Mouse (Mus musculus): Measurements from ENCODE around the gene Emc1. TPM values are rescaled to one million over a fixed set of nuclear protein-coding genes. Genes with fewer than 3 reads are reported as not detected.
A peak's percentile ranks its signal among the peaks of the same experiment; 100 is the strongest.

Emc1 gene
- polyA plus RNA-seq, 1 experiment from 2014 or later: 7.9 TPM

- ATAC-seq: no peak
- no peak overlapping the region for H3K27ac ChIP-seq (ENCODE audit: low read depth, low read length)
- no peak overlapping the region for H3K9ac ChIP-seq (ENCODE audit: low read depth, low read length)
- H3K4me2 ChIP-seq (replicated peaks; ENCODE audit: low read depth): no peak overlapping the region
- 77% methylated on average over 14 of the region's 14 CpGs for whole genome bisulfite sequencing
- no peaks in the 10 kb centered on the region for H3K4me1 ChIP-seq (replicated peaks; ENCODE audit: control insufficient read depth, insufficient read depth, low read length)
- peak; percentile 17; the same call in 1 of the 2 replicates for TF ChIP-seq CTCF (IDR thresholded peaks at IDR 0.05; ENCODE audit: low read depth)
- H3K9me3 ChIP-seq (ENCODE audit: control insufficient read depth): no peaks in the 10 kb centered on the region
- peaks cover 97% of the 10 kb centered on the region for H3K36me3 ChIP-seq (ENCODE audit: control insufficient read depth, insufficient read depth)
- no peak overlapping the region for H3K4me3 ChIP-seq (ENCODE audit: low read depth, low read length)
- no peaks in the 10 kb centered on the region for H3K27me3 ChIP-seq (replicated peaks; ENCODE audit: control insufficient read depth, insufficient read depth, low read length)
Observed at GRCm38 (mm10) chr4:139403214-139403613, 50.8 kb downstream of the Emc1 start.

- H3K27me3 ChIP-seq (replicated peaks; ENCODE audit: control insufficient read depth, insufficient read depth, low read length): no peaks in the 10 kb centered on the region
- H3K4me1 ChIP-seq (replicated peaks; ENCODE audit: control insufficient read depth, insufficient read depth, low read length): no peaks in the 10 kb centered on the region
- H3K4me2 ChIP-seq (replicated peaks; ENCODE audit: low read depth): no peak overlapping the region
- H3K9me3 ChIP-seq (ENCODE audit: control insufficient read depth): no peaks in the 10 kb centered on the region
- H3K4me3 ChIP-seq (ENCODE audit: low read depth, low read length): no peak overlapping the region
- H3K36me3 ChIP-seq (ENCODE audit: control insufficient read depth, insufficient read depth): peaks cover 98% of the 10 kb centered on the region
- WGBS: 90% methylated on average over 3 of the region's 3 CpGs
- ATAC-seq: no peak
- TF ChIP-seq CTCF (IDR thresholded peaks at IDR 0.05; ENCODE audit: low read depth): no peak
- no peak overlapping the region for H3K9ac ChIP-seq (ENCODE audit: low read depth, low read length)
- no peak overlapping the region for H3K27ac ChIP-seq (ENCODE audit: low read depth, low read length)
Observed at GRCm38 (mm10) chr4:139411351-139411750, 59.0 kb downstream of the Emc1 start.

DNA sequence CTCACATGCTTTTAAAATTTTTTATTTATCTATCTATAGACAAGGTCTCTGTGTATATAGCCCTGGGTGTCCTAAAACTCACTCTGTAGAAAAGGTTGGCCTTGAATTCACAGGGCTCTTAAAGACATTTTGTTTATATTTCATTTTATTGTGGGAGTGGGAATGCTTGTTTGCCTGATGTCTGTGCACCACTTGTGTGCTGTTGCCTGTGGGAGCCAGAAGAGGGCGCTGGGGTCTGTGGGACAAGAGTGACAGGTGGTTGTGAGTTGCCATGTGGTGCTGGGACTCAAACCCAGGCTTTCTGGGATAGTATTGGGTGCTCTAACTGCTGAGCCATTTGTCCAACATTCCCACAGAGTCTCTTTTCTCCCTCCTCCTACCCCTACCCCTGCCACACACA is 65.5 kb downstream of the Emc1 start:
- Histone ChIP-seq H3K9ac (ENCODE audit: low read depth, low read length) (no peak overlapping the region), H3K4me1 (replicated peaks; ENCODE audit: control insufficient read depth, insufficient read depth, low read length) (no peaks in the 10 kb centered on the region), H3K36me3 (ENCODE audit: control insufficient read depth, insufficient read depth) (peaks cover 99% of the 10 kb centered on the region), H3K9me3 (ENCODE audit: control insufficient read depth) (no peaks in the 10 kb centered on the region), H3K4me2 (replicated peaks; ENCODE audit: low read depth) (no peak overlapping the region), H3K27ac (ENCODE audit: low read depth, low read length) (no peak overlapping the region), H3K27me3 (replicated peaks; ENCODE audit: control insufficient read depth, insufficient read depth, low read length) (no peaks in the 10 kb centered on the region), H3K4me3 (ENCODE audit: low read depth, low read length) (no peak overlapping the region)
- WGBS: 52% methylated on average over 1 of the region's 1 CpGs
- TF ChIP-seq CTCF (IDR thresholded peaks at IDR 0.05; ENCODE audit: low read depth): 0 out of 2 replicates have a peak, but pooled peaks have one; percentile 27
- ATAC-seq: no peak

DNA sequence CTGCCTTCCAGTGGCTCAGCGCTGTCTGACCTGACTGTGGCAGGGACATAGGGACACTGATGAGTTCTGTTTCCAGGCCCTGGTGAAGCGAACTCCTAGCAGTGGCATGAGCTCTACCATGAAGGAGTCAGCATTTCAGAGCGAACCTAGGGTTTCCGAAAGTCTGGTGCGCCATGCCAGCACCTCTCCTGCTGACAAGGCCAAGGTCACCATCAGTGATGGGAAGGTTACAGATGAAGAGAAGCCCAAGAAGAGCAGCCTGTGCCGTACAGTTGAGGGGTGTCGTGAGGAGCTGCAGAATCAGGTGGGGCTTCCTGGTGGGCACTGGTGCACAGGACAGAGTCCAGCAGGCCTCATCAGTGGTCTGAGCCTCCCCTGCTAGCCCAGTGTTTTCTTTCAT is 69.2 kb downstream of the Emc1 start:
- Histone ChIP-seq H3K27me3 (replicated peaks; ENCODE audit: control insufficient read depth, insufficient read depth, low read length) (no peaks in the 10 kb centered on the region), H3K27ac (ENCODE audit: low read depth, low read length) (no peak overlapping the region), H3K9ac (ENCODE audit: low read depth, low read length) (no peak overlapping the region), H3K9me3 (ENCODE audit: control insufficient read depth) (no peaks in the 10 kb centered on the region), H3K4me3 (ENCODE audit: low read depth, low read length) (no peak overlapping the region), H3K4me2 (replicated peaks; ENCODE audit: low read depth) (no peak overlapping the region), H3K36me3 (ENCODE audit: control insufficient read depth, insufficient read depth) (peaks cover 100% of the 10 kb centered on the region), H3K4me1 (replicated peaks; ENCODE audit: control insufficient read depth, insufficient read depth, low read length) (no peaks in the 10 kb centered on the region)
- no peak for TF ChIP-seq CTCF (IDR thresholded peaks at IDR 0.05; ENCODE audit: low read depth)
- no peak for ATAC-seq
- WGBS: 92% methylated on average over 7 of the region's 7 CpGs

DNA sequence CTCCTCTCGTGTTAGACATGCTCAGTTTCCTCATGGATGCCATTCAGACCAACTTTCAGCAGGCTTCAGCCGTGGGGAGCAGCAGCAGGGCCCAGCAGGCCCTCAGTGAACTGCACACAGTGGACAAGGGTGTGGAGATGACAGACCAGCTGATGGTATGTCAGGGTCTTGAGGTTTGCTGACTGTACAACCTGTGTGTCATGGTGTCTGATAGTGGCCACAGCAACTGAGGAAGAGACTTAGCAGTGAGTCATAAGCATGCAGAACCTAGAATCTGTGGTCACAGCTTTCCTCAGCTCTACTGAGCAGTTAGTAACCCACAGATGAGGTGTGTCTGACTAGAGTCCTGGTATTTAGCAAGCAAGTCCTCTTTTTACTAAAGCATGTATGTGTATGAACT is 70.0 kb downstream of the Emc1 start:
- no peak overlapping the region for H3K9ac ChIP-seq (ENCODE audit: low read depth, low read length)
- no peaks in the 10 kb centered on the region for H3K9me3 ChIP-seq (ENCODE audit: control insufficient read depth)
- WGBS: 94% methylated on average over 2 of the region's 2 CpGs
- ATAC-seq: no peak
- peaks cover 100% of the 10 kb centered on the region for H3K36me3 ChIP-seq (ENCODE audit: control insufficient read depth, insufficient read depth)
- no peaks in the 10 kb centered on the region for H3K4me1 ChIP-seq (replicated peaks; ENCODE audit: control insufficient read depth, insufficient read depth, low read length)
- TF ChIP-seq CTCF (IDR thresholded peaks at IDR 0.05; ENCODE audit: low read depth): no peak
- no peak overlapping the region for H3K4me2 ChIP-seq (replicated peaks; ENCODE audit: low read depth)
- no peak overlapping the region for H3K4me3 ChIP-seq (ENCODE audit: low read depth, low read length)
- no peak overlapping the region for H3K27ac ChIP-seq (ENCODE audit: low read depth, low read length)
- no peaks in the 10 kb centered on the region for H3K27me3 ChIP-seq (replicated peaks; ENCODE audit: control insufficient read depth, insufficient read depth, low read length)

DNA sequence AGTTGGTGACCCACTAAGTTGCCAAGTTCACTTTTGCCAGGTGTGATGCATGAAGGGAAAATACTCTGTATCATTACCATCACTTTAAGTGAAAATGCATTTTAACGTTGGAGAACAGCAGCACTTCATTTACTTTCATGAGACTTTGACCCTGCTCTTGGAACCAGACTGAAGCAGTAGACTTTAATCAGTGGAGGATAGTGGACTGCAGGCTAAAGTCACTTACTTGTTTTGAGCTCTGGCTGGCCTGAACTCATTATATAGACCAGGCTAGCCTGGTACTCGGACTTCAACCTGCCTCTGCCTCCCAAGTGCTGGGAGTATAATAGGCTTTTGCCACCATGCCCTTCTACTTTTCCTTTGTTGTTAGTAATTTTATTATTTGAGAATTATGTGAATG is 70.9 kb downstream of the Emc1 start:
- no peaks in the 10 kb centered on the region for H3K27me3 ChIP-seq (replicated peaks; ENCODE audit: control insufficient read depth, insufficient read depth, low read length)
- H3K4me1 ChIP-seq (replicated peaks; ENCODE audit: control insufficient read depth, insufficient read depth, low read length): no peaks in the 10 kb centered on the region
- H3K27ac ChIP-seq (ENCODE audit: low read depth, low read length): no peak overlapping the region
- no peak overlapping the region for H3K4me3 ChIP-seq (ENCODE audit: low read depth, low read length)
- no peaks in the 10 kb centered on the region for H3K9me3 ChIP-seq (ENCODE audit: control insufficient read depth)
- no peak overlapping the region for H3K4me2 ChIP-seq (replicated peaks; ENCODE audit: low read depth)
- H3K9ac ChIP-seq (ENCODE audit: low read depth, low read length): no peak overlapping the region
- ATAC-seq: peak; percentile 60; the same call in 1 of the 2 replicates
- TF ChIP-seq CTCF (IDR thresholded peaks at IDR 0.05; ENCODE audit: low read depth): no peak
- peaks cover 100% of the 10 kb centered on the region for H3K36me3 ChIP-seq (ENCODE audit: control insufficient read depth, insufficient read depth)
- WGBS: 62% methylated on average over 2 of the region's 2 CpGs

Small RNAs within 50 kb of the gene (microRNA-seq; reads per million reads assigned to microRNA genes)
- not detected for gene Gm24245
- not detected for gene Gm25732

Other genes starting within 250 kb of the Emc1 start
- 820 and 852 TPM in 2 replicates for gene Minos1, start 221.5 kb upstream of the Emc1 start, polyA plus RNA-seq (2015; fragmentation: Nextera tagmentation; extraction: Ambion mirVana)
- 299 and 306 TPM in 2 replicates for gene Capzb, start 159.7 kb upstream of the Emc1 start, polyA plus RNA-seq (2015; fragmentation: Nextera tagmentation; extraction: Ambion mirVana)
- 92.6 and 95.9 TPM in 2 replicates for gene Pqlc2, start 41.9 kb upstream of the Emc1 start, polyA plus RNA-seq (2015; fragmentation: Nextera tagmentation; extraction: Ambion mirVana)
- gene Akr7a5, start 41.8 kb upstream of the Emc1 start, polyA plus RNA-seq (2015; fragmentation: Nextera tagmentation; extraction: Ambion mirVana): 226 and 259 TPM in 2 replicates
- gene Mrto4, start within 50 bp of the Emc1 start, polyA plus RNA-seq (2015; fragmentation: Nextera tagmentation; extraction: Ambion mirVana): 36.6 and 39.0 TPM in 2 replicates
- gene Ubr4, start within 50 bp of the Emc1 start, polyA plus RNA-seq (2015; fragmentation: Nextera tagmentation; extraction: Ambion mirVana): 27.5 and 30.0 TPM in 2 replicates
- gene Iffo2, start 178.0 kb downstream of the Emc1 start, polyA plus RNA-seq (2015; fragmentation: Nextera tagmentation; extraction: Ambion mirVana): 3.4 and 4.0 TPM in 2 replicates